Mouse (Mus musculus) lung, adult 2 months (tissue): Measurements from ENCODE around the gene Ptprm.

ENCODE experiments used
- CTCF ChIP-seq: fragments of 200-500 bp; IDR thresholded peaks from 2 replicates; pipeline ENCODE4 v1.5.1; 2011; ENCODE audit warnings: mild to moderate bottlenecking, low read length, control low read depth; ENCODE audit not compliant: insufficient read depth
- POLR2A ChIP-seq: fragments of 200-500 bp; IDR thresholded peaks from 2 replicates; pipeline ENCODE4 v1.6.1; 2011; ENCODE audit warnings: low read depth, mild to moderate bottlenecking, control low read depth, low read length, borderline replicate concordance; ENCODE audit errors: extremely low read depth

DNA sequence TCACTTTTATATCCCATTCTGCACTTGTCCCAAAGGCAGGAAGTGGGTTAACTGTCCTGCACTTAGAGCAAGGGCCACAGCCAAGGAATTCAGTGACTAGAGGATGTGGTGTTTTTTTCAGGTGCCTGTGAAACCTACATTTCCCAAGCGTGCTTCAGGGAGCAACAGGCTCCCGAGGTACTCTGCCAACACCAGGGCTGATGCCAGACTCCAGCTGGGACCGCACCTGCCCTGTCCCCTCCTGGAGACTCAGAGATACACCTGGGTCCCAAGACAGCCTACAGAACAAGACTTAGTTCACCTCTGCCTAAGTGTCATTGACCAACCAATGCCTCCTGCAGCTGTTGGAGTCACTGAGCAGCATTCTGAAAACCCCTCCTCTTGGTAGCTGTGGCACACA lies 264.6 kb downstream of the Ptprm start:
- TF ChIP-seq CTCF = no peak
- TF ChIP-seq POLR2A = no peak
